Mouse (Mus musculus): ENCODE data around the gene Omg.

Omg gene

DNA sequence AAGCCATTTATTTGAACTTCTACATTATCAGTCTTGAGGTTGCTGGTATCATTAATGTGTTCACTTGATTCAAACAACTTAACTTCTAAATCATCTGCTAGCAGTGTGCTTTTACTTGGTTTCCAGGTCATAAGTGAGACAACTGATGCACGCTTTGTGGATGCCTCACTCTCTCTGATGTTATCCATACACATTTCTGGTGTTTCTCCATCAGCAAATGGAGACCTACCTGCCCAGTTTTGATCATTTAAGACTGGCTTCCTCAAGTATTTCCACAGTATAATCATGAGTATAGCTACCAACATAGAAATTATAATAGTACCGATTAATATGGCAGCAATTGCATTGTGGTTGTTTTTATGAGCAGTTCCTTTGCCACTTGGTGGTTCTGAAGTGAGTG is 11.9 kb upstream of the Omg start:
- no peak for DNase-seq (ENCODE audit: low spot score)

DNA sequence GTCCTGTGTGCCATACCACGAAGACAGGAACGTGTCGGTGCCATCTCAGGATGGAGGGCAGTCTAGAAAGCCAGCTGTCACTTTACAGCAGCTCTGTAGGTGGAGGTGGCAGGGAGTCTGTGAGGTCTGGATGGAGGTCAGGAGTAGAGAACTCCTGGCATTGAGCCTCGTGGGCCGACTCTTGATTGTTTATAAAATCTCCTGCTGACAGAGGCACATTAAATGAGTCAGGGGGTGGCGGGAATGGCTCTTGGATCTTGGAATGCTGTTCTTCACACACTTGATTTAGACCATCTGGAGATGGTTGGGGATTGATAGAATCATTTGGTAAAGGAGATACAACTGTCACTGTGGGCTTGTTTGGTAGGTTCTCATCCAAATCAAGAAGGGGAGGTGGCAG is 11.4 kb upstream of the Omg start:
- DNase-seq (ENCODE audit: low spot score) = no peak

DNA sequence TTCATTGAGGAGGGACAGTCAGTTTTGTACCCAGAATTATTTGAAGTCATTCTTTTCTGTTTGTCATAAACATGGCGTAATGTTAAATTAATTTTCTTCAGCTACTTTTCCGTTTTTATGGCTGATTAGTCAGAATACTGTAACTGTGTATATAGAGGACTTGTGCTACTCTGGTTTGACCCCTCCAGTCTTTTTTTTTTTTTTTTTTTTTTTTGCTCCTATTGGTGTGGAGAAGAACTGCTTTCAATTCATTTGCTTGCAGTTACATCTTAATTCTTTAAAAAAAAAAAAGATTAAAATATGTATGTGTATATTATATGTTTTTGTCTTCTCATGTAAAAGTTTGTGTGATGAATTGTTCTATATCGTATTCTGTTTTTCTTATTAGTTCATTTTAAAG is 8.1 kb upstream of the Omg start:
- no peak for DNase-seq (ENCODE audit: low spot score)

DNA sequence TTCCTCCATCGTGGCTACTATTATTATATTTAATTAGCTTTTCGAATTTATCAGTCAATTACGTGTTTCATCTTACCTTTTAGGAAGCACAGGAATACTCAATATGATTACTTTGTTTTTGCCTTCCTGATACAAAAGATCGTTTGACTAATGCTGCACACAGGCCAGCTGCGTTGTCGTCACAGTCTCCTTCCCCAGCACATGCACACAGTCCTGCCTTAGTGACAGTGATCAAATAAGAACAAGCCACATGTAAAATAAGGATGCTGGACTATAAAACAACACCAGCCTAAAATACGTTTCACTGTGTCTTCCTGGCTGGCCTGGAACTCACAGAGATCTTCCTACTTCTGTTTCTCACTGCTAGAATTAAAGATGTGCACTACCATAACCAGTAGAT is 622 bp upstream of the Omg start:
- DNase-seq (ENCODE audit: low spot score) = no peak

DNA sequence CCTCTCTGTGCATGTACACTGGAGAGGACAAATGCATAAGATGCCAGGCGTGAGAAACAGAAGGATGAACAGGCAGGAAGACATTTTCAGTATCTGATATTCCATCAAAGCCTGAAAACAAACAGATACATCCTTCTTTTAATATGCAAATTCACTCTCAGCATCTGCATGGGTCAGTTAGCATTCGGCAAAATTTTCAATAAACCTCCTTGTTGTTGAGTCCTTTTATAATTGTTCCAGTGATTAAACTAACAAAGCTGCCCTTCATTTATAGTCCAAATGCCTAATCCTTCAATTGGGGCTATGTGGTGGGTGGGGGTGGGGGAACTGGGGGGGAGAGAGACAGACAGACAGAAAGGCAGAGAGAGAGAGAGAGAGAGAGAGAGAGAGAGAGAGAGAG is 967 bp downstream of the Omg start:
- no peak for DNase-seq (ENCODE audit: low spot score)

DNA sequence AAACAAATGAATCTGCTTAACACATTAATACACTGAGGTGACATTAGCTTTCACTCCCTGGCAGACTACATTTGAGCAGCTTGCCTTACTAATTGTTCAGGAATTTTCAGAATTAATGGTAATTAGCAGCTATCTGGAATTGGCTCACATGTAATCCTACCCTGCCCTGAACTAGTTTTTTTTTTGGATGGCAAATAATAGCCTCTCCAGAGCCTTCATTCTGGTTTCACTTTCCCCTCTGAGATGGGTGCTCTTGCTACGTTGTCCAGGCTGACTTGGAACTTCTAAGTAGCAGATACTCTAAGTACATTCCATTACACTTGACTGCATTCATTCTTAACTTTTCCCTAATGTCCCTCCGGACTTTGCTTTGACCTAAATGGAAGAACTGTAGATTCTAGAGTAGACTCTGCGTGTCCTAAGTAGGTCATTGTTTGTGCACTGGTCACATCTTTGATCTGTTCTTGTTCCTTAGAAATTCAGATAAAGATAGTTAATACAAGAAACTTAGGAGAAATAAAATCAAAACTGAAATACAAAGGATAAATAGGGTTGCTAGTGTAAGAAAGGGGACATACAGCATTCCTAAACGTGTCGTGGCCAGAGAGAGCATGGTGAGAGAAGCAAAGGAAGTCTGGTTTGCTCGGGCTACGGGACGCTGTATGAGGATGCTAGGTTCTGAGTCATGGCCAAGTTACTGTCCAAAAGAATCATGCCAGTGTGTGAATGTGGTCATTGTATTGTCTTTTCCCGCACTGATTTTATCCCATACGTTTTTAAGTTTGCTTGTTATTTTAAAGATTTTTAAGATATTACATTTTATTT is 8.7 kb downstream of the Omg start:
- no peak for DNase-seq (ENCODE audit: low spot score)

DNA sequence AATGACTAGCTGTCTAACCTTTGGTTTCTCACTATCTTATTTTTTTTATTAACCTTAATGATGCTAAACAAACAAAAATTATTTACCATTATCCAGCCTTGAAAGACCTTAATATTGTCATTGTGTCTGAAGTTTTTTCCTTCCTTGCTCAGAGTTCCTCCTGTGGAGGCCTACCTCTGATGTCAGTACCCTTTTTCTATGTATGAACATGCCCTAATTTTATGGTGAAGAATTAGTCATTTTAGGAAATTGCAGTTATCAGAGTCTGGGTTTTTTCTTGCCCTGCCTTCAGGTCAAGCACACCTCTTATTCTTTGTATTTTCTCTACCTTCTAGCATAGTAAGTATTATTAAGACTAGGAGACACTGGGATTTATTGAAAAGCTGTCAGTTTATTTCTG is 19.2 kb downstream of the Omg start:
- DNase-seq (ENCODE audit: low spot score) = no peak

DNA sequence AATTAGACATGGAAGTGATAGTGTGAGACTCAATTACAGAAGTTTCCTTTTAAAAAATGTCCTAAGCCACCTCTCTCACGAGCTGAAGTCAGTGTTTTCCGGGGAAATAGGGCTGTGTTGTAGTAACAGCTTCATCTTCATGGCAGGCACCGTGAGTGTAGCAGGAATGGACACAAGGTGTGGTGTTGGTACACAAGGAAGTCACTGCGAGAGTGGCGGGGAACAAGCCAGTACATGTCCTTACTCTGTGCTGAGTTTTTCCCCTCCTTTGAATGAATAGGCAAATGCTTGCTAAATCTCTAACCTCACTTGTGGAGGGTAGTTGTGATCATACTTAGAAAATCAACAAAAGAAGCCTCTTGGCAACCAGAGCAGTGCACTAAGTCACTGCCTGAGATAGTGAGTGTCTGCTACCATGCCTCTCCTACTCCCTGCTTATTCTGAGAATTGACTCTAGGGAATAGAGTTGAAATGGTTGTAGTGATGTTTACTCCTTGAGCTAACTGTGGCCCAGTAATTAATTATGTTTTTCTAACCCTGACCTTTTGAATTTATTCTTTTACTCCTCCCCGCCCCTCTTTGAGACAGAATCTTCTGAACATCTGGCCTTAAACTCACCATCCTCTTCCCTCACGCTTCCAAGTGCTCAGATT is 19.9 kb downstream of the Omg start:
- DNase-seq (ENCODE audit: low spot score) = peak; percentile 4

DNA sequence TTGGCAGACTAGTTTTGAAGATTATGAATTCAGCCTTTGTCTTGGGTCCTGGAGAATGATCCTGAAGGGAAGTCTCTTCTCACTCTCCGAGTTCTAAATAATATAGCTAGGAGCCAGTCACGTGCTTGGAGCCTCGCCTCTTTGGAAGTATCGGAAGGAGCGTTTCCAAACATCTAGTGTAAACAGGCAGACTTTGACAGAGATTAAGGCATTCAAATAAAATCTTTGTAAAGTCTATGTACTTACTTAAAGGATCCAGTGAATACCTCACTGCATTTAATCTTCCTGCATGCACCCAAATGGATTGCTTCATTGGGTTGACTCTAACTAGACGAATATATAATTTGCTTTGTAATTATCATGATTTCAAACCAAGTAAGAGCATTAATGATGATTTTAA is 20.5 kb downstream of the Omg start:
- no peak for DNase-seq (ENCODE audit: low spot score)

DNA sequence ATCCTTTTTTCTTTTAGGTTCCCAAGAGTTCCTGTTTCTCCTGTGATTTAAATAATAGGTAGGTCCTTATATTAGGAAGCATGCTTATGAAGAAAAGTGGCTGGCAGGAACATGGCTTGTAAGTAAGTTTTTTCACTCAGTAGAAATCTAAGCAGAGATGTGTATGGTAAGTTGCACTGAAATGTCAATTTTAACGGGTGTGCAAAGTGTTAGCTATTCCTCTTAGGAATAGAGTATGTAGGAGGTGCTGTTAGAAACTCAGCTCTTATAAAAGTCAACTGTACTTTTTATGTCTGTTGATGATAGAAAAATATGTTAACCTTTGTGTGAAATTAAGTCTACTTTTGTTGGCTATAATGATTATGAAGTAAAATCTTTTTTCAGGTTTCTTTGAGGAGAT is 35.8 kb downstream of the Omg start:
- DNase-seq (ENCODE audit: low spot score) = no peak

DNA sequence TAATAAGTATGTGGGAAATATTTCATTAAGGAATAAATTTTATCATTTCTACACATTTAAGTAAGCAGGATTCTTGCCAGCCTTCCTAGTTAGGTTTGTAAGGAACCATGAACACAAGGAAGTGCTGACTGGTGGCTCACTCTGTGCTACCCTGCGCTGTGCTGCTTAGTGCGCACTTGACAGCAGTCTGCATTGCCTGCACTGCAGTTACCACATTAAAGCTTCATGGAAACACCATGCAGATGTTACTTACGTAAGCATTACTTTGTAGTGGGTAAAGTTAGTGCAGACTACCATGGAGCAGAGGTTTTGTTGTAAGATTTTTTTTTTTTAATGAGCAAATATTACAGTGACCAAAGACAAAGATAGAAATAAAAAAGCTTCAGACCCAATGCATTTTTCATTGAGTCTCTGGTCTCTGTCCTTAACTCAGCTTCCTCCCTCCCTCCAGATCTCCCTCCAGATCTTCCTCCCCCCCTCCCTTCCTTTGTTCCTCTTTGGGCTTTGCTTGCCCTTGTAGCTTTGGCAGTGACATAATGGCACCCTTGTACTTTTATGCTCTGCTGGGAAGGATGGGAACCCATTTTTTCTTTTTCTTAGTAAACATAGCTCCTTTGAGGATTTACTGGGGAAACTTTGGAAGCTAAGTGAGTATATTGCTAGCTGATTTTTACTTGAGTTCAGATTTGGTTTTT is 43.0 kb downstream of the Omg start:
- no peak for DNase-seq (ENCODE audit: low spot score)

DNA sequence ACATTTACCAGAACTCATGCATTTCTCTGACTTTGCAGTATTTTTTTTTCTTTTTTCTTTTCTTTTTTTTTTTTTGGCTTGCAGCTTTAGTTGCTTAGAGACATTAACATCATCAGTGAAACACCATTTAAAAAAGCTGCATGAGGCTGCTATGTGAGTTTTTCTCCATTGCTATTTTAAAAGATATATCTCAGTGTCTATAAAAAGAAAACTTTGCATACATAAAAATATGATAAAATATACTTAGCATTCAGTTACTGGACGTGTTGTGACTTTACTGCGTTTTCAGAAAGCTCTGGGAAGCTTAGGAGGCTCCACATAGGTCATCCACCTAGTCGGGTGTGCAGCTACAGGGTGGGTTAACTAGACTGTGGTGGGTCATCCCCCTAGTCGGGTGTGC is 44.0 kb downstream of the Omg start:
- DNase-seq (ENCODE audit: low spot score) = no peak

DNA sequence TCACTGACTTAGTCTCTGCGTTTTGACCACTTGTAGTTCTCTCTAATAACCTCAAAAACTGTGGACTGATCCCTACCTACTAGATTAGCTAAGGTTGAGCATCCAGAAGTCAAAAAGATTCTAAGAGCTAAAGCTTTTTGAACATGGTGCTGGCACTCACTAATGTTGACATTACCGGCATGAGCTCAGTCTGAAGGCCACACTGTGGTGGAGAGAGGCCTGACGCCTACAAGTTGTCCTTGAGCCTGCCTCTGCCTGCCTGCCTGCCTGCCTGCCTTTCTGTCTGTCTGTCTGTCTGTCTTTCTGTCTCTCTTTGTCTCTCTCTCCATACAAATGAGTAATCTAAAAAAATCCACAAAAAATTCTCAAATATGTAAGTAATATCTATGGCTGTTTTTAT is 46.0 kb downstream of the Omg start:
- DNase-seq (ENCODE audit: low spot score) = no peak

DNA sequence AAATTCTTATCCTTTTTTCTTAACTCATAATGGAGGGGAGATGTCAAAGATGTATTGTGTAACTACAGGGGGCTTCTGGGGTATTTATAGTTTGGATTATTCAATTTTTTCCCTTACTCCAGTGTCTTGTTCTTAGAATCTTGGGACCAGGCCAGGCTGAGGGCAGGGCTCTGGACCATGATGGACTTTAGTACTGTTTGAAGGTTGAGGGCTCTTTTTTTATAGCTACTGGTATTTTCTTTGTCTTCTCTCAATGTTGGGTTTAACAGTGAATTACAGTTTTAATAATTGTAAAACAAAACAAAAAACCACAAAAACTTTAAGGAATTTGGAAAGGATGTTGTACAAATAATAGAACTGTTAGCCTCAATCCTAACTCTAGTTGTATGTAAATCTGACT is 50.9 kb downstream of the Omg start:
- no peak for DNase-seq (ENCODE audit: low spot score)
